Mouse (Mus musculus): ENCODE data around the gene Zfp579. TPM values are rescaled to one million over a fixed set of nuclear protein-coding genes. Genes with fewer than 3 reads are reported as not detected.

Zfp579 gene
- polyA plus RNA-seq, 1 experiment from 2014 or later, result 31.3 TPM

DNA sequence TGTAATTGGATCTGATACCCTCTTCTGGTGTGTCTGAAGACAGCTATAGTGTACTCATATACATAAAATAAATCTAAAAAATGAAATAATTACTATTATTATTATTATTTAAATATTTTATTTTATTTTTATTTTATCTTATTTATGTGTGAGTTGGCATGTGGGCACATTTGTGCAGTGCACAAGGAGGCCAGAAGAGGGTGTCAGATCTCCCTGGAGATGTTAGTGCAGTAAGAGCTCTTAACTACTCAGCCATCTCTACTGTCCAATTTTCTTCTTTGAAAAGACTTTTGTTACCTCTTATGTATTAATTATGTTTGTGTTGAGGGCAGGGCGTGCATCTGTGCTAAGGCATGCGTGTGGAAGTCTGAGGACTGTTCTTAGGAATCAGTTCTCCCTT, 3.9 kb upstream of the Zfp579 start:
- 65% methylated on average over 2 of the region's 2 CpGs for WGBS

DNA sequence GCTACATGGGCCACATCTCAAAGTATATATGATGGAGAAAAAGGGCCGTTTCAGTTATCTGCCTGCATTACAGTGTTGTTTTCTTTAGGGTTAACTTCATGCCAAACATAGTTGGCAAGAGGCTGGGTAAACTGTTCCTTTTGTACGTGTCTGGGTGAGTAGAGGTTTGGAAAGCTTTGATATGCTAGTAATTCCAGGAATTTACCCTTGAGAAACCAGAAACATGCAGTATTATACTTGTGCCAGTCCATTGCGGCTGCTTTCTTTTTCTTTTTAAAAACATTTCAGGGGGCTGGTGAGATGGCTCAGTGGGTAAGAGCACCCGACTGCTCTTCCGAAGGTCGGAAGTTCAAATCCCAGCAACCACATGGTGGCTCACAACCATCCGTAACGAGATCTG, 976 bp upstream of the Zfp579 start:
- ATAC-seq (replicated peaks; ENCODE audit: extremely low read depth, insufficient read depth, low FRiP score), result no peak
- Histone ChIP-seq H3K4me3 (ENCODE audit: low read length) (peak overlapping the region; percentile 70; the same call in 1 of the 2 replicates), H3K27ac (ENCODE audit: low read length) (peak overlapping the region; percentile 74), H3K4me2 (ENCODE audit: low read depth, low read length) (peak overlapping the region; percentile 78), H3K9me3 (replicated peaks; ENCODE audit: control insufficient read depth, low read length) (0 out of 2 replicates have a peak, but pooled peaks cover 5% of the 10 kb centered on the region), H3K36me3 (ENCODE audit: control insufficient read depth, insufficient read depth) (peaks cover 14% of the 10 kb centered on the region), H3K27me3 (ENCODE audit: control insufficient read depth, insufficient read depth, low read length) (peaks cover 12% of the 10 kb centered on the region), H3K9ac (ENCODE audit: low read length) (no peak overlapping the region), H3K4me1 (ENCODE audit: control insufficient read depth, insufficient read depth, low read length) (peaks cover 14% of the 10 kb centered on the region)
- WGBS, result 41% methylated on average over 6 of the region's 8 CpGs

More for the DNA sequence above, 3.9 kb upstream of the Zfp579 start:
- Histone ChIP-seq H3K4me3 (ENCODE audit: low read length) (no peak overlapping the region), H3K36me3 (ENCODE audit: control insufficient read depth, insufficient read depth) (no peaks in the 10 kb centered on the region), H3K4me2 (ENCODE audit: low read depth, low read length) (no peak overlapping the region), H3K9ac (ENCODE audit: low read length) (no peak overlapping the region), H3K27me3 (ENCODE audit: control insufficient read depth, insufficient read depth, low read length) (no peaks in the 10 kb centered on the region; the same call in 1 of the 2 replicates), H3K27ac (ENCODE audit: low read length) (no peak overlapping the region), H3K4me1 (ENCODE audit: control insufficient read depth, insufficient read depth, low read length) (peaks cover 13% of the 10 kb centered on the region), H3K9me3 (replicated peaks; ENCODE audit: control insufficient read depth, low read length) (no peaks in the 10 kb centered on the region)
- ATAC-seq (replicated peaks; ENCODE audit: extremely low read depth, insufficient read depth, low FRiP score), result no peak

DNA sequence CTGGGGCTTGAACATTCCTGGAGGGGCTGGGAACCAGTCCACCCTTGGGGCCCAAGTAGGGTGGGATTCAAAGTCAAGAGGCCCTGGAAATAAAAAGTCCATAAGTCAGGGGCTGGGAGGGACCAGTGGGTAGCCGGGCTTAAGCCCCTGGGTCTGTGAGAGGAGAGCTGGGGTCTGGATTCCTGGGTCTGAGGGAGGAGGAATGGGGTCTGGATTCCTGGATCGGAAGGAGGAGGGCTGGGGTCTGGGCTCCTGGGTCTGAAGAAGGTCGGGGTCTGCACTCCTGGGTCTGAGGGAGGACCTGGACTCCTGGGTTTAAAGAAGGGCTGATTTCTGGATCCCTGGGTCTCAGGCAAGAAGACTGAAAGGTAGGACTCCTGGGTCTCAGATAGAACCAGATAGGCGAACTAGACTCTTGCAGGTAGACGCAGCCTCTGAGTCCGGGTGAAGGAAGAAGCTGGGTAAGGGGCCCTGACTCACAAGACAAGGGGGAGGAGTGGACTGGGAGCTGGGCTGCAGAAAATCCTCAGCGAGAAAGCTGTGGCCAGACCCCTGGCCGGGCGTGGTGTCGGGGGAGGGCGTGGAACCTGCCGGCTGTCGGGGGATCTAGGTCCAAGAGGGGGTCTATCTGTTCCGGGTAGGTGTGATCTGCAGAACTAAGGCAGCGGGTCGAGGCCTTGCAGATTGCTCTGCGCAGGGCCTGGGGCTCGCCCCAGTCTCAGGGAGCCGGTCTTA, 523 bp downstream of the Zfp579 start:
- Histone ChIP-seq H3K27ac (ENCODE audit: low read length) (peak overlapping the region; percentile 11; the same call in 1 of the 2 replicates), H3K27me3 (ENCODE audit: control insufficient read depth, insufficient read depth, low read length) (peaks cover 12% of the 10 kb centered on the region), H3K9ac (ENCODE audit: low read length) (peak overlapping the region; percentile 83), H3K4me1 (ENCODE audit: control insufficient read depth, insufficient read depth, low read length) (peaks cover 14% of the 10 kb centered on the region), H3K4me2 (ENCODE audit: low read depth, low read length) (peak overlapping the region; percentile 78), H3K4me3 (ENCODE audit: low read length) (peak overlapping the region; percentile 70), H3K9me3 (replicated peaks; ENCODE audit: control insufficient read depth, low read length) (0 out of 2 replicates have a peak, but pooled peaks cover 5% of the 10 kb centered on the region), H3K36me3 (ENCODE audit: control insufficient read depth, insufficient read depth) (peaks cover 18% of the 10 kb centered on the region)
- peak; percentile 2; the same call in 1 of the 2 replicates for ATAC-seq (replicated peaks; ENCODE audit: extremely low read depth, insufficient read depth, low FRiP score)
- WGBS, result 7% methylated on average over 19 of the region's 19 CpGs

DNA sequence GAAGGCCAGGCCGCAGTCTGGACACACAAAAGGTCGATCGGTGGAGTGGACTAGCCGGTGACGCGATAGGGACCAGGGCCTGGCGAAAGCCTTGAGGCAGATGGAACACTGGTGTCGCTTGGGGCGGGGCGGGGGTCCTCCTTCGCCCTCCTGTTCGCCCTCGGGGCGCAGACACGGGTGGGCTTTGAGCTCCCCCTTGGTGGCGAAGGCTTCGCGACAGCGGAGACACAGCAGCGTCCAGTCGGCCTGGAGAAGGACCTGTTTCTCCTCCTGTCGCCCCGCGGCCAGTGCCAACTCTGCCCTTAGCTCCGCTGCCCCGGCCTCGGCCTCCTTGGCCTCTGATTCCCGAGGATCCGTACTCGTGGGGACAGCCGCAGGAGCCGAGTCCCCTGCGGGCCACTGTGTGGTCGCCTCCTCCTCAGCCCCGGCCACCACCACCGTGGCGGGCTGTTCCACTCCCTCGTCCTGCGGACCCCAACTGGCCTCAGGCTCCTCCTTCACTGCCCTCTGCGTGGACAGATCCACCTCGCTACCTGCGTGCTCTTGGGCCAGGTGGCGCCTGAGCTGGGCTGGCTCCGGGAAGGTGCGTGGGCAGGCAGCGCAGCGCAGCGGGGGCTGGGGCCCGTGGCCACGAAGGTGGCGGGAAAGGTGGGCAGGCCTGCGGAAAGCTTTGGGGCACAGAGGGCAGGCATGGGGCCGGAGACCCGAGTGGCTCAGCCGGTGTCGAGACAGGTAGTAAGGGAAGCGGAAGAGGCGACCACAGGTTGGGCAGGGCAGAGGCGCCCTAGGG, 1.8 kb downstream of the Zfp579 start:
- H3K9me3 ChIP-seq (replicated peaks; ENCODE audit: control insufficient read depth, low read length), result 0 out of 2 replicates have a peak, but pooled peaks cover 5% of the 10 kb centered on the region
- H3K9ac ChIP-seq (ENCODE audit: low read length), result 0 out of 2 replicates have a peak overlapping the region, but pooled peaks have one; percentile 32
- H3K36me3 ChIP-seq (ENCODE audit: control insufficient read depth, insufficient read depth), result peaks cover 18% of the 10 kb centered on the region
- 48% methylated on average over 58 of the region's 59 CpGs for WGBS
- peak overlapping the region; percentile 1 for H3K4me3 ChIP-seq (ENCODE audit: low read length)
- no peak overlapping the region for H3K27ac ChIP-seq (ENCODE audit: low read length)
- peaks cover 14% of the 10 kb centered on the region for H3K4me1 ChIP-seq (ENCODE audit: control insufficient read depth, insufficient read depth, low read length)
- peaks cover 12% of the 10 kb centered on the region for H3K27me3 ChIP-seq (ENCODE audit: control insufficient read depth, insufficient read depth, low read length)
- no peak for ATAC-seq (replicated peaks; ENCODE audit: extremely low read depth, insufficient read depth, low FRiP score)
- peak overlapping the region; percentile 78 for H3K4me2 ChIP-seq (ENCODE audit: low read depth, low read length)

DNA sequence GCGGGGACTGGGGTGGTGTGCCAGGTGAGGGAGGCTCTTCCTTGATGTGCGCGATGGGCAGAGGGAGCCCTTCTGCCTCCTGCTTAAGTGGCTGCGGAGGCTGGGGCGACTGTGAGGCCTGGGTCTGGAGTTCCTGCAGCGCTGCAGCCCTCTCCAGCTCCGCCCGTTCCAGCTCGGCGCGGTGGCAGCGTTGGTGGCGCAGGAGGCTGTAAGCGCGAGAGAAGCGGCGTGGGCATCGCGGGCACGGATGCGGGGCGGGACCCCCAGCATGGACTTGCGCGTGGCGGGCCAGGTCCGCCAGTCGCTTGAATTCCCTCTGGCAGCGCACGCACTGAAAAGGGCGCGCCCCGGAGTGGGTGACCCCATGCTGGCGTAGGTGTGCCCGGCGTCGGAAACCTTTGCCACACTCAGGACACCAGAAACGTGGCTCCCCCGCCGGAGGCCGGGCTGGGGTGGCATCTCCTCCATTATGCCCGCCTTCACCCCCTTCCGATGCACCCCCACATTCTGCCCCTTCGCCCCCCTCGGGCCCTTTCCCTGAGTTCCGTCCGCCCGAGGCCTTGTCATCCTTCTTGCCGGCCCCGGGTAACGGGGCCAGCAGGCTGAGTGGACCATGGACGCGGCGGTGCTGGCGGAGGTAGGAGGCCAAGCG, 2.5 kb downstream of the Zfp579 start:
- H3K36me3 ChIP-seq (ENCODE audit: control insufficient read depth, insufficient read depth), result peaks cover 18% of the 10 kb centered on the region
- H3K4me1 ChIP-seq (ENCODE audit: control insufficient read depth, insufficient read depth, low read length), result peaks cover 14% of the 10 kb centered on the region
- no peak for ATAC-seq (replicated peaks; ENCODE audit: extremely low read depth, insufficient read depth, low FRiP score)
- H3K27ac ChIP-seq (ENCODE audit: low read length), result no peak overlapping the region
- peak overlapping the region; percentile 39 for H3K4me2 ChIP-seq (ENCODE audit: low read depth, low read length)
- peak overlapping the region; percentile 1; the same call in 1 of the 2 replicates for H3K4me3 ChIP-seq (ENCODE audit: low read length)
- H3K9ac ChIP-seq (ENCODE audit: low read length), result 0 out of 2 replicates have a peak overlapping the region, but pooled peaks have one; percentile 32
- 47% methylated on average over 55 of the region's 55 CpGs for WGBS
- H3K9me3 ChIP-seq (replicated peaks; ENCODE audit: control insufficient read depth, low read length), result 0 out of 2 replicates have a peak, but pooled peaks cover 5% of the 10 kb centered on the region
- H3K27me3 ChIP-seq (ENCODE audit: control insufficient read depth, insufficient read depth, low read length), result peaks cover 12% of the 10 kb centered on the region

DNA sequence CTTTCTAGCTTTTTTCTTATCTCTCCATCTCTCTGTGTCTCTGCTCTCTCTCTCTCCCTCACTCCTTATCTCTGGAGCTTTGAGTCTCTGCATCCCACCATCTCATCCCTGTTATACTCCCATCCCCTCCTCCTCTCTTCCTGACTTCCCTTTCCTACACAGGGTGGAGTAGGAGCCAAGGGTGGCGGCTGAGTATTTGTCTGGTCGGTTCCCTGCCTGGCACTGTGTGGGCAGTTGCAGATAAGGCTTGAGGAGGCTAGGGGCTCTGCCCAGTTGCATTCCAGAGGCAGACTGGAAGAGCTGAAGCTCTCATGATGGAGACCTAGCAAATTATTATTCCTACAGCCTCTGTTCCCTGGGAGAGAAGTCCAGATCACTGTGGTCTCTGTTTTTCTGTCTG, 7.7 kb downstream of the Zfp579 start:
- no peak overlapping the region for H3K4me2 ChIP-seq (ENCODE audit: low read depth, low read length)
- no peak overlapping the region for H3K4me3 ChIP-seq (ENCODE audit: low read length)
- H3K27ac ChIP-seq (ENCODE audit: low read length), result no peak overlapping the region
- no peaks in the 10 kb centered on the region; the same call in 1 of the 2 replicates for H3K27me3 ChIP-seq (ENCODE audit: control insufficient read depth, insufficient read depth, low read length)
- H3K9me3 ChIP-seq (replicated peaks; ENCODE audit: control insufficient read depth, low read length), result 0 out of 2 replicates have a peak, but pooled peaks cover 2% of the 10 kb centered on the region
- WGBS, result 29% methylated on average over 2 of the region's 2 CpGs
- no peak for ATAC-seq (replicated peaks; ENCODE audit: extremely low read depth, insufficient read depth, low FRiP score)
- no peak overlapping the region for H3K9ac ChIP-seq (ENCODE audit: low read length)
- H3K4me1 ChIP-seq (ENCODE audit: control insufficient read depth, insufficient read depth, low read length), result no peaks in the 10 kb centered on the region
- peaks cover 14% of the 10 kb centered on the region for H3K36me3 ChIP-seq (ENCODE audit: control insufficient read depth, insufficient read depth)

DNA sequence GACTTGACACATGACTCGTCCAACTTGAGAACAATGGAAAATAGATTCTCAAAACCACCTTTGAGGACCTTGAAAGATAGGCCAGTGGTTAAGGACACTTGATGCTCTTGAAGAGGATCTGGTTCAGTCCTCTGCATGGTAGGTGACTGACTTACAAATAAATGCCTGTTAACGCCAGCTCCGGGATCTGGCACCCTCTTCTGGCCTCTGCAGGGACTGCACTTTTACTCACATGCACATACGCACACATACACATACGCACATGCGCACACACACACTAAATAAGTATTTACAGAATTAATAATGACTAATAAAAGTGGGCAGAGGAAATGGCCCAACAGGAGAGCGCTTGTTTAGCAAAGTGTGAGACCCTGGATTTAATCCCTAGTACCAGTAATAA, 19.1 kb downstream of the Zfp579 start:
- H3K27ac ChIP-seq (ENCODE audit: low read length), result no peak overlapping the region
- H3K9ac ChIP-seq (ENCODE audit: low read length), result no peak overlapping the region
- H3K4me3 ChIP-seq (ENCODE audit: low read length), result no peak overlapping the region
- 87% methylated on average over 7 of the region's 7 CpGs for WGBS
- no peaks in the 10 kb centered on the region for H3K27me3 ChIP-seq (ENCODE audit: control insufficient read depth, insufficient read depth, low read length)
- H3K9me3 ChIP-seq (replicated peaks; ENCODE audit: control insufficient read depth, low read length), result 0 out of 2 replicates have a peak, but pooled peaks cover 2% of the 10 kb centered on the region
- peaks cover 7% of the 10 kb centered on the region for H3K4me1 ChIP-seq (ENCODE audit: control insufficient read depth, insufficient read depth, low read length)
- no peak for ATAC-seq (replicated peaks; ENCODE audit: extremely low read depth, insufficient read depth, low FRiP score)
- no peaks in the 10 kb centered on the region for H3K36me3 ChIP-seq (ENCODE audit: control insufficient read depth, insufficient read depth)
- no peak overlapping the region for H3K4me2 ChIP-seq (ENCODE audit: low read depth, low read length)

DNA sequence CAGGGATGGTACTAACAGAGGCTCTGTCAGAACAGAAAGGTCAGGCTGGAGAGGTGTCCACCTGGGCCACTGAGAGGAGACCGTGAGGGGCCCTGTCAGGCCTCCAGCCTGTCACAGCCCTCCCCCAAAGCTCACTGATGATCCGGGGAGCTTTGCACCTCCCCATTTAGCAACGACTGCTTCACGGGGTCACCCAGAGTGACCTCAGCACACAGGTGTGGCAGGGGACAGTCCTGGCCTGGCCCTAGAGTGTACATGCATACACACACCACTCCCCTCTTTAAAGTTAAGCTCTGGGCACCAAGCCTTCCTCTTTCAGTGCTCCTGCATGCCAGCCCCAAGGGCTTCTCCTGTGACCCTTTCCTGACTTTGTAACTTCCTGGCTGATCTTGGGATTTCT, 20.5 kb downstream of the Zfp579 start:
- Histone ChIP-seq H3K9ac (ENCODE audit: low read length) (no peak overlapping the region), H3K4me3 (ENCODE audit: low read length) (no peak overlapping the region), H3K4me1 (ENCODE audit: control insufficient read depth, insufficient read depth, low read length) (peaks cover 9% of the 10 kb centered on the region), H3K4me2 (ENCODE audit: low read depth, low read length) (no peak overlapping the region), H3K36me3 (ENCODE audit: control insufficient read depth, insufficient read depth) (no peaks in the 10 kb centered on the region), H3K27ac (ENCODE audit: low read length) (no peak overlapping the region), H3K9me3 (replicated peaks; ENCODE audit: control insufficient read depth, low read length) (0 out of 2 replicates have a peak, but pooled peaks cover 2% of the 10 kb centered on the region), H3K27me3 (ENCODE audit: control insufficient read depth, insufficient read depth, low read length) (no peaks in the 10 kb centered on the region)
- ATAC-seq (replicated peaks; ENCODE audit: extremely low read depth, insufficient read depth, low FRiP score), result no peak
- WGBS, result 53% methylated on average over 4 of the region's 4 CpGs
